Mouse (Mus musculus): ENCODE measurements at regions not wholly inside any gene's neighbourhood (a gene's known extent, or its start where the extent isn't known, plus 50 kb on each side); places are given as distances from the start of the nearest gene placed in this dataset.

DNA sequence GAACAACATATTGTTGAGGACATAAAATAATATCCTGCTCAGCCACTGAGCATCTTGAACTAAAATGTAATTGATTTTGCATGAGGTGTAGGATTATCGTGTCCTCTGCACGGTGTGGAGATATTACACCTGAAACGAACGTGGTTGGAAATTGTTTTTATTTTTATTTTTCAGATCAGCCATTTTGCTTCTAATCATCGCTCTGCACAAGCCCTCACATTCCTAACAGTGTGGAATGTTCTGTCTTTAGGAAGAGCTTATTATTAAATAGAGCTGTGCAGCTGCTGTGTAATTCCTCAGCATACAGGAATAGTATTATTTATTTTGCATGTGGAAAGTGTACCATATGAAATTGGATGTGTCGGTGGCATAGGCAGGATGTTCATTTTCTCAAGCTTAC, 1014.3 kb downstream of the Adgrl2 start:
- DNase-seq (ENCODE audit: low spot score) = no peak

GRCm38 (mm10) chr3:147975500-147975899, 1014.9 kb downstream of the Adgrl2 start:
- DNase-seq (ENCODE audit: low spot score) = no peak

GRCm38 (mm10) chr3:147974515-147974914, 1015.8 kb downstream of the Adgrl2 start:
- DNase-seq (ENCODE audit: low spot score) = no peak

DNA sequence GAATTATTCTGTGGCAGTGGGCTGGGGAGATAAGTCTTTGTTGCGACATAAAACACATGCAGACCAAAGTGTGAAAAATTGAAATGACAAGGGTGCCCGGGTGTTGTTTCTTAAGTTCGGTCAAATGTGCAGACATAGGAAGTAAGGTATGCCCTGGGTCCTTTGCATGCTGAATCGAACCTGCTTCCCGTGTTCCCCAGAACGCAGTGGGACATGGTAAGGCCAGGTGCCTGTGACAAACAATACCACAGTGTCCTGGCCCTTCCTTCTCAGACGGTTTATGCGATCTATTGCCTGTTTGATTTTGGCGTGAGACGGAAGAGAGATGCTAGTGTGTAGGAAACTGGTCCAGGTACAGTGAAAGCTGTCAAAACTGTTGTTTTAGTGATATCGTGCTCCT, 1022.1 kb downstream of the Adgrl2 start:
- no peak for DNase-seq (ENCODE audit: low spot score)

DNA sequence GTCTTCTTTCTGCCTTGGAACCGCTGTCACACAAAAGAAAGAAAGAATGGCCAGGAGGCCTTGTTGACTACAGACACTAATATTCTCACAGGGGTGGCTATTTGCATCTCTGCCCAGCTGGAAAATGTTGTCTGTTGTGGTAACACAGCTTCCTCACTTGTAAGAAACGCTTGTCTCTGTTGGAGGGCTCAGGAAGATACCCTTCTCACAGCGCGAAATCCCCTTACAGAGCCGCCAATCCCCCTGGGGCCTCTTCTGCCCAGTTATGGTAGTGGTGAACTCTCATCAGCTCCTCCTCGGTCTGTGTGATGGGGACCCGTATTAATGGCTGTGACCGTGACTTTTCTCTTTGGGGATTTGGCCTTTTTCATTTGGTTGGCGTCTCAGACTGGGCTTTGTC, 1022.5 kb downstream of the Adgrl2 start:
- no peak for DNase-seq (ENCODE audit: low spot score)

DNA sequence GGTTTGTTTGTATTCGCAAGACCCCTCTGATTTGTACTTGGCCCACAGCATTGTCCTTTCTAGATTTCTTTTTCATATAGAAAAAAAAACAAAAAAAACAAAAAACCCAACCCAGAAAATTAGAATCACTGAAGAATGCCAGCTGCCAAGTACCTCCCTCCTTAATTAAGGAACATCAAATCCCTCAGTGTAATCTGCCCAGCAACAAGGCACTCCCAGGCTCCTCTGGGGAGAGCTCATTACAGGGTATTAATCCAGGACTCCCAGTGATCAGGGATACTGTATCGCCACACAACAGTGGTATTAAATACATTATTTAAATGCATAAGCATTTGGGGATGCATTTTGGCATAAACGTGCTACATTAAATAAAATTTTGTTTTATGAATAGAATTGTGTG, 1023.1 kb downstream of the Adgrl2 start:
- no peak for DNase-seq (ENCODE audit: low spot score)

- DNase-seq (ENCODE audit: low spot score) = no peak
These were observed 1023.5 kb downstream of the Adgrl2 start for GRCm38 (mm10) chr3:147966827-147967226.

DNA sequence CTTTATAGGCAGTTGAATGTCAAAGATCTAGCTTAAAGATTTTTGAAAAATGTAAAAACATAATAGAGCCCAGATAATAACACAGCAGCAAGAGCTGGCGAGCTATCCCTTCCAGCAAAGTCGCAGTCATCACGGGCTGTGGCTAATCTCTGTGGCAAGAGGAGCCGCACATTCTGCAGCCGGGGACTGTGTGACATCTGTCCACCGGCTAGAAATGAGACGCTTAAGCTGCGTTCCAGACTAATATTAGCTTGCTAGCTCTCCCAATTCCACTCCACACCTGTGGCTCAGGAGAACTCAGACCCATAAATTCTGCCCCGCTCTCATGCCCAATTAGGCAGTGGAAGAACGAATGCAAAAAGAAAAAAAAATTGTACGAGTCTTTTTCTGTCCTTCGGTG, 1024.0 kb downstream of the Adgrl2 start:
- no peak for DNase-seq (ENCODE audit: low spot score)

- no peak for DNase-seq (ENCODE audit: low spot score)
These were observed 1026.5 kb downstream of the Adgrl2 start for GRCm38 (mm10) chr3:147963698-147964476.

- peak; percentile 3 for DNase-seq (ENCODE audit: low spot score)
These were observed 1042.2 kb downstream of the Adgrl2 start for GRCm38 (mm10) chr3:147948041-147948592.

GRCm38 (mm10) chr3:147943314-147943713, 1047.0 kb downstream of the Adgrl2 start:
- DNase-seq (ENCODE audit: low spot score) = no peak

DNA sequence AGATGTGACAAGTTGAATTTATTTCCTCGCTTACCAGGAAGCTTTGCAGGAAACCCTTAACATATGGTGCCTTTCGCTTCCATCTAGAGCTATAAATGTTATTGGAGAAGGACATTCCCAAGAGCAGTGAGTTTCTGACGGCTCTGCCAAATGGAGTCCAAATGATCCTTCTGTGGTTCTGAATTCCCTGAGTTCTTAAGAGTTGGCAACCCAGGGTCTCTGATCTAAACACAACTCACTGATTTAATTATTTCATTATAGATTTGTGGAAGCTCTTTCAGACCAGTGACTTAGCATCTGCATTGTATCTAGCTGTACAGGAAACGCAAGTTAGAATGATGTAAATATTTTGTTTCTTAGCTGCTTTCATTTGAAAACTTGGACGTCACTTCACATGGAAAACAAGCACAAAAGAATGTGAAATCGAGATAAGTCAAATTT, 1059.5 kb downstream of the Adgrl2 start:
- no peak for DNase-seq (ENCODE audit: low spot score)

- no peak for DNase-seq (ENCODE audit: low spot score)
These were observed 1068.0 kb downstream of the Ttll7 start for GRCm38 (mm10) chr3:147920181-147920580.

DNA sequence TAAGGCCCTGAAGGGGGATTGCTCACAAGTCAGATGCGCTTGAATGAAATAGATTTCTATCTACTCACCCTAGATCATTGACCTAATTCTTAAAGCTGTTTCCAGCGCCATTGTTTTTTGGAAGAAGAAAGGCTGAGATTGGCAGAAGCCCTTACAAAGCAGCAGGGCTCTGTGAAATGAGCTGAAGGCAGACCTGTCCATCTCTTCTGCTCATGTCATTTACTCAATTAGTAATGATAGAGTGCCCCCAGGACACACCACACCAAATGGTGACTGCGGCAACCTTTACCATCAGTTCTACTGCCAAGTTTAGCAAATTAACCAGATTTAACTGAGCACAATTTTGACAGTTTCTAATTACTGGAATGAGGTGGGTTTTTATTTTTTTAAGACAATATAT, 1067.5 kb downstream of the Ttll7 start:
- DNase-seq (ENCODE audit: low spot score) = no peak

DNA sequence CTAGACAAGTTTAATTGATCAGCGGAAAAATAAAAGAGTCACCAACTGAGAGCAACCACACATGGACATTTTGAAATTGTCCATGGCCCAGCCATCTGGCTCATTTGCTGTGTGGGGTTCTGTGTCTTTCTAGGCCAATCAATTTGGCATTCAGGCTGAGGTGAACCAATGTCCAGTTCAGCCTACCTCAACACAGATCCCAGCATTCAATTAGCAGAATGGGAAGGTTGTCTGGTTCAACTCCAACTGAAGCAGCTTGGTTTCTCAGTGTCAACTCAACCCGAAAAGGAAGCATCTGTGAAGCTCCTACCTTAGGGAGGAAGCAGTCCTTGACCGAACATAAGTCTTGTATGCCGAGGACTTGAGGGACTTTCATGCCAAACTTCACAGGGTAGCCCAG, 1067.0 kb downstream of the Ttll7 start:
- no peak for DNase-seq (ENCODE audit: low spot score)

- DNase-seq (ENCODE audit: low spot score) = no peak
These were observed 1044.6 kb downstream of the Ttll7 start for GRCm38 (mm10) chr3:147896751-147897150.

DNA sequence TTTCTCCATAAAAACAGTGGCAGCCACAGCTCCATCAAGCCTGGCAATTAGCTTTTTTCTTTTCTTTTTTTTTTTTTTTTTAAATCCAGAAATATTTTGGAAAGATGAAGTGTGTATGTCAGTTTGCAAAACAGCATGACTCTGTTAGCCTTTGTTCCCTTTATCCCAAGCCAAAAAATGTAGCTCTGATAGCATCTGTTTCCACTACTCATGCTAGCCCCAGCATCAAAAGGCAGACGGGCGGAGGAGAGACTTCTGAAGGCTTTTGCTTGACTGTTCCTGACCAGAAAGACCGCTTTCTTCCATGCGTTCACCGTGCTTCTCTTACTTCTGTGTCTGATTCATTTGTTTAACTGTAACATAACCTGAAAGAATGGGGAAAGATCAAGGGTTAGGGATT, 1039.5 kb downstream of the Ttll7 start:
- DNase-seq (ENCODE audit: low spot score) = no peak

GRCm38 (mm10) chr3:147886261-147886893, 1034.2 kb downstream of the Ttll7 start:
- DNase-seq (ENCODE audit: low spot score) = no peak

DNA sequence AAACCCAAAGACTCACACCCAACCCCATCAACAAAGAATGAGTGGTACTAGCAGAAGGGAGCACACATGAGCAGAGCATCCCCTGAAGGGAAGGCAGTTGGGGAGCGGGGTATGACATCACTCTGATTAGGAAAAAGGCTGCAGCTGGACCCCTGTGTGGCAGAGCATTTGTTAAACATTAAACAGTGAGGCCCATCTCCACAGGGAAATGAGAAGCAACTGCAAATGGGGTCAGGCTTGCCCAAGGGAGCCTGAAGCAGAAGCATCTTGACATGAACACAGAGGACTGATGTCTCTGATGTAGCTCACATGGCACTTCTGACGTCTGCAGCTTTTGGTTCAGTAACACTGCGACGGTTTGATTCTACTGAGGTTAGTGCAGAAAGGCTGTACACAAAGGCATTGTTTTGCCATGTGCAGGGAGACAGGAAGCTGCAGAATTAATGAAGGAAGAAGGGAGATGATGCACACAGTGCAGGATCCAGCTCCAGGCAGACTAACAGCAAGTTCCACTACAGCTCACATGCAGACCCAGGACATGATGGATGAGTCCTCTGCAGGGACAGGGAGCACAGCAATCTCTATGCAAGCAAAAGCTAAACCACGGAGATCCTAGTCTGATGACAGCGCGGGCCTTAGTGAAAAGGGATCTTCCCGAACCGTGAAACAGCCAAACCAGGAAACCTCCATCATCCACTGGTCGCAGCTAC, 1030.9 kb downstream of the Ttll7 start:
- no peak for DNase-seq (ENCODE audit: low spot score)

- DNase-seq (ENCODE audit: low spot score) = no peak
These were observed 1026.5 kb downstream of the Ttll7 start for GRCm38 (mm10) chr3:147878690-147879089.

GRCm38 (mm10) chr3:147868281-147868680, 1016.1 kb downstream of the Ttll7 start:
- DNase-seq (ENCODE audit: low spot score) = no peak

DNA sequence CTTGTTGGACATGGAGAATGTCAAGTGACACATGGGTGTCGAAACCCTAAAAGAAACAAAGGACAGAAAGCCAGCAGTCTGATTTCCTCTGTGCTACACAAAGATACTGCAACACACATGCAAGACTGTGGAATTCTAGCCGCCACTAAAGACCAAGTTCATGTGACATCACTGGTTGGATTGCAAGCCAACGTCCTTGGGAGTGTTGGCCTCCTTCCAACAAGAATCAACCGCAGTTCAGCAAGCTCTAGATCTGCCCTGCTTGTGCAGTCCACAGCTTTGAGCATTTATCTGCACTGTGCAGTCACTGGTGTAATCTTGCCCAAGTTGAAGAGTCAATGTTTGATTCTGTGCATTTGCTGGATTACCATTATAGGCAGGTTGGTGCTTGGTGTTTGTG, 1001.2 kb downstream of the Ttll7 start:
- no peak for DNase-seq (ENCODE audit: low spot score)

Measured in heart, adult 8-10 months (tissue).